Mouse (Mus musculus): ENCODE measurements at regions not wholly inside any gene's neighbourhood (a gene's known extent, or its start where the extent isn't known, plus 50 kb on each side); places are given as distances from the start of the nearest gene placed in this dataset.

DNA sequence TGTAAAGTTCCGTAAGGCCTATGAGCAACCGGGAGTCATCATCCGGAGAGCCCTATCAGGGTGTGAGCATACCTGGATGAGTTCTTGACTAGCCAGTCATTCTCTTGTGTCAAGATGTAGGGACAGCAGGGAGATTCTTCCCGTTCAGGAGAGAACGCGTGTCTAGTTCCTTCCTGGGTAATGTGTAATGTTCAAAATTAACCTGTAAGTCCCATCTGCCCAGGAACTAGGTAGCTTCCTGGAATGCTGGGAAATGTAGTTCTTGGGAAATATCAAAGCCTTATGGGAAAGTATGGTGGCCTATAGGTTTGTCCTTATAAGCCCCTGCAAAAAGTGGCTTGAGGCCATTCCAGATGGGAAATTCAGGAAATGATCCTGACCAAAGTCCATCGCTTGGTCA lies 222.0 kb downstream of the Gm10260 start:
- TF ChIP-seq GATA4 (IDR thresholded peaks at IDR 0.05; ENCODE audit: insufficient replicate concordance, low read length), result no peak

DNA sequence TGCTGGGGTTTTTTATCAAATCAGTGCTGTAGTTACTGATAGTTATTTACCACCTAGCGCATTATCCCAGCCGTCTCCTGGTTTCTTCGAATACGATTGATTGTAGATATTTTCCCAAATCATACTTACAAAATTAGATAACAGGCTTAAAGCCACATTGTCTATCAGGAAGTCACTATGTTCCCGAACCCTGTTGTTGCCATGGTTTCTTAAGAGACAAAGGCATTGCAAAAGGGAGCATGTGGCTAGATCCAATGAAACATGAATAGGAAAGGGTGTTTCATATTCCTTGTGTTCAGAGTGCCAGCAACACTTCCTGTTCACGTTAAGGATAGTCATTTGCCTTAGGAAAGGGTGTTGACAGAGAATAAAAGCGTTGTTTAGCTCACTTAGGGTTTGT lies 222.7 kb downstream of the Gm10260 start:
- TF ChIP-seq GATA4 (IDR thresholded peaks at IDR 0.05; ENCODE audit: insufficient replicate concordance, low read length), result no peak

DNA sequence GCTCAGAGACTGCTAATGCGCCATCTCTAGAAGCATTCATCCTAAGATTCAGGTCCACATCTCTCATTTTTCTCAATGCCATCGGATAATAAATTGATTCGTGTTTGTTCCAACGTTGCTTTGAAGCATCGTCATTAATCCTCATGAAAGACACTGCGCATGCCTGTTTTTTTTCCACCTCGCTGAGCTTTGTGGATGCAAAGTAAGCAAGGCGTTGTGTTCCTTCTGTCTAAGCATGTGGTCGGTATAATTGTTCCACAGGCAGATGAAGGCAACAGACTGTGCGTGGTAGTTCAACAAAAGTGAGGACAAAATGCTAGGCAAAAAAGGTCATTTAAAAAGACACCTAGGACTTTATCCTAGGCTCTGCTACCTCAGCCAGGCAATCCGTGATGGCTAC lies 223.2 kb downstream of the Gm10260 start:
- TF ChIP-seq GATA4 (IDR thresholded peaks at IDR 0.05; ENCODE audit: insufficient replicate concordance, low read length), result no peak

DNA sequence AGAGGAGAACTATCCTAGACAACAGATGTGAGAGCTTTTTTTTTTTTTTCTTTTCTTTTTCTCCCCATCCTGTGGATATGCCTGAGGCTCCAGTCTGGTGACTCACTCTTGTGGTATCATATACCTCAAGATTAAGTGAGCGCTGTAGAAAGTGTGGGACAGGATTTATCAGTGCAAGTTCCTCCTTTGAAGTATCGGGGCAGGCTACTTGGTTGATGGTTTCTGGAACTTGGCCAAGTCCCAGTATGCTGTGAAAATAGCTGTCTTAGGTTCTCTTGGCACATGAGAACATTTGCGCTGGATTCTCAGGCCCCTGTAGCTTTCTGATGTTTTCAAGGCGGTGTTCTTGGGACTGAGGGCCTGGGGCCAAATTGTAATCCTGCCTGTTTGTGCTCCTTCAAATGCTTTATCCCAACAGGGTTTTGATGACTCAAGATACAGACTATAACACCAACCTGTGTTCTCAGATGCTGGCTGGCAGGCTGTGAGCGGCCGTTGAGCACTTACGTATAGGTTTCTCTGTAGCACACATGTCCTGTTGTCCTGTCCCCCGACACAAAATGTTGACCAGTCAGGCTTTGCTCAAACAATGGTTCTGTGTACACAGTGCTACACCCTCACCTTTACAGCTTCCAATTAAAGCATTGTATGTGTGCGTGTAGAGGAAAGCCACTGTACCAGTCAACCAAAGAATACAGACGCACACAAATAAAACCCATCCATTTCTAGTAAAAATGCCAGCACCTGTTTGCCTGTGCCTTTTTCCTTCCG lies 226.4 kb downstream of the Gm10260 start:
- TF ChIP-seq GATA4 (IDR thresholded peaks at IDR 0.05; ENCODE audit: insufficient replicate concordance, low read length), result no peak

DNA sequence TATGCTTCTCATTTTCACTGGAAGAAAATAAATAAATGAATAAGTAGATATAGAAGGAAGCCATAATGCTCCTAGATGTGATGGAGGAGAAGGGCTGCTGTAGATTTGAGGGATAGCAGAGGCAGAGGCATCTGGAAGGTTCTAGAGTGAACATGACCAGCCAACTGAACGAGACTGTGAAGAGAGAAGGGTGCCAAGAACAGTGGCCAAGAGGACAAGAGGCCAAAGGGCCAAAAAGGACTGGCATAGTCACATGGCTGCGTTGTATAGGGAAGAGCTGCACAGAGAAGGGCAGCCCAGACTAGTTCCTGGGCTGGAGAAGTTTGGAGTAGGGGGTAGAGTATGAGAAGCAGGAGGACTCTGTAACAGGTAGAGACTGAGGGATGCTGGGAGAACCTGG lies 229.3 kb downstream of the Gm10260 start:
- no peak for TF ChIP-seq GATA4 (IDR thresholded peaks at IDR 0.05; ENCODE audit: insufficient replicate concordance, low read length)

GRCm38 (mm10) chr13:97530570-97530969 lies 229.9 kb downstream of the Gm10260 start:
- no peak for TF ChIP-seq GATA4 (IDR thresholded peaks at IDR 0.05; ENCODE audit: insufficient replicate concordance, low read length)

GRCm38 (mm10) chr13:97527958-97528357 lies 232.5 kb downstream of the Gm10260 start:
- TF ChIP-seq GATA4 (IDR thresholded peaks at IDR 0.05; ENCODE audit: insufficient replicate concordance, low read length), result no peak

GRCm38 (mm10) chr13:97524847-97525434 lies 235.5 kb downstream of the Gm10260 start:
- TF ChIP-seq GATA4 (IDR thresholded peaks at IDR 0.05; ENCODE audit: insufficient replicate concordance, low read length), result no peak

DNA sequence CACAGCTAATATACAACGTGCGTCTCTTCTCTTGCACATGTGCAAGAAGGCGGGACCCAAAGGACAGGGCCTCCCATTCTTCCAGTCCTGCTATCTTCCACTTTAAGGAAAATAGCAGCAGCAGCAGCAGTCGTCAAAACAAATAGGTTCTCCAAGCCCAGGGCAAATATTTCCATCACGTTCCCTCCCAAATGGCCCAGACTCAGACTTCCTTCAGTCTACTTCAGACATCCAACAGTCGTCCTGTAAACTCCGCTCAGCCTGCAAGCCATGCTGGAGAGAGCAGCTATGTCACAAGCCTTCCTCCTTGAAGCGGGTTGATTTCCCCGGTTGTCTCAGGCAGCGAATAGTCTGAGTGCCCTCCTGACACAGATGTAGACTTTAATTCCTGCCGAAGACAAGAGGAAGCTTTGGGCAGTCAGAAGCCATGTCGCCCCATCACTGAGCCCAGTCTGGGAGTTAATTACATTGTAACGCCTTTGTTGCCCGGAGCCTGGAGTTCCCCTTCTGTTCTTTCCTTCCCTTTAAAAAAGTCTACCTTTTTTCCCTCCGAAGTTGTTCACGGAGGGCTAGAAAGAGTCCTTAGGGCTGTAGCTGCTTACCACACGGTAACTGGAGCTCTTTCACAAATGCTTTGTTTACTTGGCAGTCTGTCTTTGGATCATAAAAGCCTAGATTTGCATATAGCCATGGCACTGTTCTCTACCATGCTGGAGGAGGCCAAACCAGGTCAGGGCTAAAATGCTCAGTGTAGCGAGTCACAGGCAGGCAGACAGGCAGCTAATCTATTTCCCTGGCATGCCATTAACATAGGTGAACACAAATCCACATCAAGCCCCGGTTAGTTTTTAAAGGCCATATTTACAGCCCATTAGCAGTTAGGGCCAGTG lies 236.7 kb downstream of the Gm10260 start:
- TF ChIP-seq GATA4 (IDR thresholded peaks at IDR 0.05; ENCODE audit: insufficient replicate concordance, low read length), result no peak

- no peak for TF ChIP-seq GATA4 (IDR thresholded peaks at IDR 0.05; ENCODE audit: insufficient replicate concordance, low read length)
These were observed 239.4 kb downstream of the Gm10260 start for GRCm38 (mm10) chr13:97520988-97521547.

DNA sequence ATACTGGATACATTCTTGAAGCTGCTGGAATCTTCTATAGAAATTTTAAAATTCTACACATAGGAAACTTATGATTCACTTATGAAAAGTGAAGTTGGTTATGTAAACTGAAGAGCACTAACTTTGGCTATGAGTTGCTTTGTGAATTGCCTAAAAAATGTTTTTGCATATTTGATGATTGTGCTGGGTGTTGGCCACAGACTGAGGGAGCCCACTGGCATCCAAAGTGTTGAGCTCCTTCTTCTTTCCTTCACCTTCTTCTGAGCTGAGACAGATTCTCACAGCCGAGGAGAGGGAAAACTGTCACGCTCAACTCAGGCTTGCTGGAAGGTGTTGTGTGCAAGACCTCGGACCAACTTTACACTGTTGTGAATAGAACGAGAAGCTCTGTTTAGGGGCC lies 243.7 kb downstream of the Gm10260 start:
- TF ChIP-seq GATA4 (IDR thresholded peaks at IDR 0.05; ENCODE audit: insufficient replicate concordance, low read length), result no peak

DNA sequence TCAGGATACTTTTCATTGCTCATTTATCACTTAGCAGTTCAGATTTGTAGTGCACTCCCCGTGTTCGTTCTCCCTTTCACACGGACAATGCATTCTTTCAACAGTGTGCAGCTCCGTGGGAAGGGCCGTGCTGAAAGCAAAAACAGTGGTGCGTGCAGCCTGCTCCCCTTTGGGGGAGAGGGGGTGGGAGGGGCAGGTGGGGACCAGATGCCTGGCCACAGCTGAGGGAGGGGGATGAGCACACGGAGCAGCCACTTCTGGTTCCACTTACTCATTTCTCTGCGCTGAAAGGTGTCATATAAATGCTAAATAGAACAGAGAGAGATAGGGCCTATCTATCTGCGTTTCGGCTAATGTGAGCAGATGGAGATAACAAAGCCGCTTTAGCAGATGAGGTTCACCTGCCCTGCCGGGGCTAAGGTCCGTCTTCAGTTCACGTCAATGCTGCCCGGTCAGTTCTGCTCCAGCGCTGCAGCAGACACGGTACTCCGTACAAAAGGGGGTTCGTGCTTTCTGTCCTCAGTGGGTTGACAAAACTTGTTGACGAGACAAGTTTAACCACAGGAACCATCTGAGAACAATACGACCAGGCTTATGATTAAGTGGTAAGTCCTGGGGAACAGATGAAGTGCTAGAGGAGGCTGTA lies 245.9 kb downstream of the Gm10260 start:
- TF ChIP-seq GATA4 (IDR thresholded peaks at IDR 0.05; ENCODE audit: insufficient replicate concordance, low read length), result no peak

DNA sequence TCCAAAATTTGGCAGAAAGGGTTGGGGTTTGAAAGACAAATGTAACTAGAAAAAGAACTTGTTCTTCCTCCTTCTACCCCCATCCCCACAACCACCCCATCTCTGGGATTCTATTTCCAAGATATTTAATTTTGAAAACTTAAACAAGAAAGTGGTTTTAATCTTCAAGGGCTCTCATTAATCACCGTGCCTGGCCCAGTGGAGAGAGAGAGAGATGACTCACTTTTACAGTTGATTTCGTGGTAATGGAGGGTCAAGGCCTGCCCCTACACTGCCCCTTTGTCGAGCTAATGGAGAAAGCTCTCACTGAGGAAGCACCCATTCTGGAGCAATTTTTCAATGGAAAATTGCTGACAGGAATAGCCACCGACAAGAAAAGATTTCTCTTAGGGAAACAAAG lies 247.9 kb downstream of the Gm10260 start:
- TF ChIP-seq GATA4 (IDR thresholded peaks at IDR 0.05; ENCODE audit: insufficient replicate concordance, low read length), result no peak

DNA sequence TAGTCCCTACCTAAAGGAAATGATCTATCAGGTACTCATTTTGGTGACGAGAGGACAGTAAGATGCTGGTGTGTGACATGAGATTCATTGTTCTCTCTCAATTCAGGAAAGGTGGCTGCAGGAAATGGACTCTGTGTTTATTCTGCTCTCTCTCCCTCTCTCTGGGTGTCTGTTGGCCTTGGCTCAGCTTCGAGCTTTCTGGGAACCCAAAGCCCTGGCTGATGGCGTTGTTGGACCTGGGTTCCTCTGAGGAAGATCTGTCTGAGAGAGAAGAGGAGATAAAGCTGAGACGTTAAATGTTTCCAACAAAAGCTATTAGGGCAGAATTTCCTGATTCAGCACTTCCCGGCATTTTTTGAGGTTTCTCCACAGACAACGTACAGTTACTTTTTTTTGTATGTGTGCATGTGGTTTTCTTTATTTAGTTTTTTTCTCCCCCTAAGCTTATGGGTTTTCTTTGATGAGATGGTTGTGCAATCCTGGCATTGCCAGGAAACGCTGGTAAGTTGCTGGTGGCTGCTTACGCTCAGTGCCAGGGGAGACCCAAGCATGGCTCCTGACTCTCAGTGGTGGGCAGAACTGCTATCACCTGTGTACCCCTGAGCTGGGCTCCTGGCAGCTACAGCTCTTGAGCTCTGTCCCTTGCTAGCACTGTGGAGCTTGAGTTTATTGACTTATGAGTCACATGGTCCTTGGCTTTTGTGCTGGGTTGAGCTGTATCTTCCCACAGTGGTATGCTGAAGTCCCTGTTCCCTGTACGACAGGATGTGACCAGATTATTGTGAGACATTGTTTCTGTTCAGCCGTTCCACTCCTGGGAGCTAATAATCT lies 249.8 kb downstream of the Gm10260 start:
- TF ChIP-seq GATA4 (IDR thresholded peaks at IDR 0.05; ENCODE audit: insufficient replicate concordance, low read length), result peak; percentile 15; the same call in 1 of the 2 replicates

Data from liver, adult (tissue).